Mouse (Mus musculus) heart, adult 2 months (tissue): ENCODE results near the gene Lct.

ENCODE experiments used
- CTCF ChIP-seq: fragments of 200-600 bp; IDR thresholded peaks from 2 replicates; pipeline ENCODE4 v1.8.1; 2022; ENCODE audit warnings: antibody characterized with exemption, mild to moderate bottlenecking, moderate library complexity
- EP300 ChIP-seq: fragments of 200-500 bp; IDR thresholded peaks from 2 replicates; pipeline ENCODE4 v1.6.1; 2011; ENCODE audit warnings: low read depth, low read length, control low read depth; ENCODE audit not compliant: insufficient read depth
- POLR2A ChIP-seq: fragments of 200-500 bp; IDR thresholded peaks from 2 replicates; pipeline ENCODE4 v1.6.1; 2011; ENCODE audit warnings: mild to moderate bottlenecking, low read depth, low read length, control low read depth; ENCODE audit not compliant: insufficient read depth

DNA sequence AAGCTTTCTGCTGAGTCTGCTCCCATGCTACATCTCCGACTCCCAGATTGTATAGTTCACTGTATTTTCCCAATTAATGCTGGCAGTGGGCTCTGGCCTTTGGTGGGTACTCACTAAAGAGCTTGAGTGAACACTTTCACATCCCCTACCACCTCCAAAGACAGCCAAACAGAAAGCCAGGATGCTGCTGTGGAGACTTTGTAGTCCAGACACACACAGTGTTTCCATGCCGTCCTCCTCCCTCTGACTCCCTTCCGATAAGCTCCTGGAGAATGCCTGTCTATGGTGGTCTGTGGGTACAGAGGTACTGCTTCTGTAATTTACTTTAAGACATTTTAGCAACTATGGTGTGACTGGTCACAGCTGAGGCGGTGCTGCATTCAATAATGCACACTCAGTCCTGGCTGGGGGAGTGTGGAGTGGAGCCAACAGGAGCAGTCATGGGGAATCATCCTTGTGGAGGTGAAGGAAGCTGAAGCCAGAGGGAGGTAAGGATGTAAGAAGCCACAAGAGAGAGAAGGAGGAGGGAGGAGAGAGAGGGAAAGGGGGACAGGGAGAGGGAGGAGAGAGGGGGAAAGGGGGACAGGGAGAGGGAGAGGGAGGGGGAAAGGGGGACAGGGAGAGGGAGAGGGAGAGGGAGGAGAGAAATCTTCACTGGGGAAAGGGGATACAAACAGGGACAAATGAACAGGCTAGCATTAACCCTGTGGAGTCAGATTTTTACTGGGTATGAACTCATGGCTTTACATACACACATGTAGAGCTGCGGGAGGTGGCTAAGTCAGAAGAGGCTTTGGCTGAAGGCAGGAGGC, 32.2 kb downstream of the Lct start:
- TF ChIP-seq POLR2A (no peak), CTCF (no peak), EP300 (no peak)
